Mouse (Mus musculus) E14TG2a.4 (cell line): ENCODE measurements at regions not wholly inside any gene's neighbourhood (a gene's known extent, or its start where the extent isn't known, plus 50 kb on each side); places are given as distances from the start of the nearest gene placed in this dataset.
A peak's percentile ranks its signal among the peaks of the same experiment; 100 is the strongest.

Source experiments
- CTCF ChIP-seq: conservative IDR thresholded peaks from 2 replicates; pipeline ENCODE4 v1.5.1; 2014; ENCODE audit warnings: low read length
- NANOG ChIP-seq: IDR thresholded peaks from 2 replicates; pipeline ENCODE4 v1.6.1; 2014; ENCODE audit warnings: borderline replicate concordance, low read length, mixed read lengths
- POU5F1 ChIP-seq: IDR thresholded peaks from 2 replicates; pipeline ENCODE4 v1.6.1; 2014; ENCODE audit warnings: low read length, borderline replicate concordance

- 0 out of 2 replicates have a peak, but pooled peaks have one; percentile 7 for TF ChIP-seq CTCF
- no peak for TF ChIP-seq POU5F1
- TF ChIP-seq NANOG: no peak
These were observed 151.9 kb upstream of the Olfr1324 start for GRCm38 (mm10) chrX:50580200-50580599.
